Mouse (Mus musculus): ENCODE data around the gene Park7. TPM values are rescaled to one million over a fixed set of nuclear protein-coding genes. Genes with fewer than 3 reads are reported as not detected.

Park7 gene
- polyA plus RNA-seq, 1 experiment from 2014 or later = 411 TPM

DNA sequence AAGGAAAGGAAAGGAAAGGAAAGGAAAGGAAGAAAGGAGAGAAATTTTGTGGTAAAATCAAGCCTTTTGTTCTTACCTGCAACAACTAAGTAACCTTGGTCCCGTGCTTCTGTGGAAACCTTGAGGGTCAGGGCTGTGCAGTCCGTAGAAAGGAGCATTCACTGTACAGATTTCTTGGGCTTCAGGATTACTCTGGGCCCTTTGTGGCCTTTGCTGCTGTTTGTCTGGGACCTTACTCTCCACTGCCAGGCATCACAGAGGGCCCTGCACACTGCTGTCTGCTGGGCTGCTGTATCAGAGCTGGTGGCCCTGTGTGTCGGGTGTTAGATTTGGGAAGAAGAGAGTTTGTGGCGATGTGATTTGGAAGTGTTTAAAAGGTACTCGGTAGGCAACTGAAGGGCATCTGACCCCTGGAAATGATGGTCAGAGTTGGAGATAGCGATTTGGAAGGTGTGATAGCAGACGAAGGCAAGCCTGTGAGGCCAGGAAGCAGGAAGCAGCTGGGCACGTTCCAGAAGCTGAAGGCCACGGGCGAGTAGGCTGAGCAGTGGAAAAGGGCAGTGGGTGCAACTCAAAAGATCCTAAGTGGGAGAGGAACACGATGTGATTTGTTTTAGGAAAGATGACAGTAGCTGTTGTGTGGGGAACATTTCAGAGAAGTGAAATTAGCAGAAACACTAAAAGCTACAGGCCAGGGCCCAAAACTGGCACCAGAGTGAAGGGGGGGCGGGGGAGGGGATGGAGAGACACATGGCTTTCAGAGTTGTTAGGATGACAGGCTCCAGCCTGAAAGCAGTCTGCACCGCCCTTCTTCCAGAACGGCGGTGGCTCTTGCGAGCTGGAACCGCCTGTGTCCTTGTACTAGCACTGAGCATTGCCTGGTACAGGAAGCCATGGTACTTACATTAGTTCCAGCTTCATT is 44.7 kb downstream of the Park7 start:
- ATAC-seq (ENCODE audit: low FRiP score, low read depth) = no peak
- Histone ChIP-seq H3K9ac (peak overlapping the region; percentile 25; the same call in 1 of the 2 replicates), H3K4me1 (peaks cover 40% of the 10 kb centered on the region), H3K4me2 (replicated peaks) (no peak overlapping the region), H3K27me3 (no peaks in the 10 kb centered on the region), H3K27ac (peak overlapping the region; percentile 48; the same call in 1 of the 2 replicates), H3K4me3 (no peak overlapping the region), H3K36me3 (peaks cover 35% of the 10 kb centered on the region), H3K9me3 (no peaks in the 10 kb centered on the region)
- 63% methylated on average over 17 of the region's 17 CpGs for WGBS

DNA sequence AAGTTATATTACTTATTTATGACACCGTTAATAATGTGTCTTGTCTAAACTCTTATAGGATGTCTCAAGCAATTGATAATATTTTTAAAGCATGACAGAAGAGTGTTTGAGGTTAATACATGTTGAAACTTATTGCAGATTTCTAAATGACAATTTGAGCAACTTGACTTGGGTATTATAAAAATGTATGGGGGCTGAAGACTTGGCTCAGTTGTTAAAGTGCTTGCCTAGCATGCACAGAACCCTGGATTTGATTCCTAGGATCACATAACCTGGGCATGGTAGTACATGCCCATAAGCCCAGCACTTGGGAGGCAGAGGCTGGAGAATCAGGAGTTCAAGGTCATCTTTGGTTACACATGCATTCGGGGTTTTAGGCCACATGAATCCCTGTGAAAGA is 45.4 kb downstream of the Park7 start:
- WGBS = 89% methylated on average over 2 of the region's 2 CpGs
- Histone ChIP-seq H3K27ac (no peak overlapping the region), H3K4me3 (no peak overlapping the region), H3K4me2 (replicated peaks) (no peak overlapping the region), H3K9me3 (no peaks in the 10 kb centered on the region), H3K4me1 (peaks cover 40% of the 10 kb centered on the region), H3K27me3 (no peaks in the 10 kb centered on the region), H3K9ac (no peak overlapping the region), H3K36me3 (peaks cover 35% of the 10 kb centered on the region)
- no peak for ATAC-seq (ENCODE audit: low FRiP score, low read depth)

DNA sequence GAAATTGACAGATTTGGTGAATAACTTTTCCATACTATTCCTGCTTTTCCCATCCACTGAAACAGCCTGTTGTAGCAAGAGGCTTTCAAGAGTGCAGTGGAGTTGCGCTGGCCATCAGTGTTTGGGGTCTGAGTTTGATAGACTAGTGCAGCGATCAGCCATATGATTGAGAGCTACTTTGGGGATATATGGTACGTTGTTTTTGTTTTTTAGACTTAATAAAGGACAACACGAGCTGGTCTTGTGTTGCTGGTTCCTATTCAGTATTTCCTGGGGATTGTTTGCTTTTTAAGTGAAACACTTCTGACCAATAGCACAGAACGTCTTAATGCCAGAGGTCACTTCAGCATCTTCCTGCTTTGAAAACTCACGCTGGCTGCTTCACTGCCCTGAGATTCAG is 46.1 kb downstream of the Park7 start:
- Histone ChIP-seq H3K9me3 (no peaks in the 10 kb centered on the region), H3K9ac (no peak overlapping the region), H3K4me2 (replicated peaks) (no peak overlapping the region), H3K4me3 (no peak overlapping the region), H3K4me1 (peaks cover 40% of the 10 kb centered on the region), H3K27ac (no peak overlapping the region), H3K27me3 (no peaks in the 10 kb centered on the region), H3K36me3 (peaks cover 35% of the 10 kb centered on the region)
- 87% methylated on average over 6 of the region's 6 CpGs for WGBS
- no peak for ATAC-seq (ENCODE audit: low FRiP score, low read depth)

DNA sequence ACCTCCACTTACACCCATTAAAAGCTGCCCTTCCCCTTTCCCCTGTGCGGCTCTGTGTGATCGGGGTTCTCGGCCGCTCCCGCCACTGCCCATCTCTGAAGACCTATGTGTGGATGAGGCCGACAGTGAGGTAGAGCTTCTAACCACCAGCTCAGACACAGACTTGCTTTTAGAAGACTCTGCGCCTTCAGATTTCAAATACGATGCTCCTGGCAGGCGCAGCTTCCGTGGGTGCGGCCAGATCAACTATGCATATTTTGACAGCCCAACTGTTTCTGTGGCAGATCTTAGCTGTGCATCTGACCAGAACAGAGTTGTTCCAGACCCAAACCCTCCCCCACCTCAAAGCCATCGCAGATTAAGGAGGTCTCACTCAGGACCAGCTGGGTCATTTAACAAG is 47.7 kb downstream of the Park7 start:
- H3K4me2 ChIP-seq (replicated peaks) = no peak overlapping the region
- H3K27ac ChIP-seq = no peak overlapping the region
- no peaks in the 10 kb centered on the region for H3K9me3 ChIP-seq
- H3K4me1 ChIP-seq = peaks cover 33% of the 10 kb centered on the region
- no peaks in the 10 kb centered on the region for H3K27me3 ChIP-seq
- peaks cover 35% of the 10 kb centered on the region for H3K36me3 ChIP-seq
- WGBS = 97% methylated on average over 12 of the region's 12 CpGs
- H3K4me3 ChIP-seq = no peak overlapping the region
- no peak for ATAC-seq (ENCODE audit: low FRiP score, low read depth)
- H3K9ac ChIP-seq = no peak overlapping the region

DNA sequence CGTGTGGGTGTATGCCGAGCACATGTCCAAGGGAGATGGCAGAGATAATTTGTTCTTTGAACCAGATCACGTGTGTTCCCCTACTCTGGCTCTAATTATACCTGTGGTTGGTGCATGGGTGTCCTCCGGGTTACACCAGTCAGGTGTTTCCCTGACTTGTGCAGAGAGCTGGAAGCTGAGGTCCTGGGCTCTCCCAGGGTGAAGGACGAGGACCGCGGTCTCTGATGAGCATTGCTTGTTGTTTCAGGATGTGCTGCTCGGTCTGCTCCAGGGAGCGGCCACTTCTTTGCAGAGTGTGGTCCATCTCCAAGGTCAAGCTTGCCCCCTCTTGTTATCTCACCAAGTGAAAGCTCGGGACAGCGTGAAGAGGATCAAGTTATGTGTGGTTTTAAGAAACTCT is 48.2 kb downstream of the Park7 start:
- ATAC-seq (ENCODE audit: low FRiP score, low read depth) = no peak

DNA sequence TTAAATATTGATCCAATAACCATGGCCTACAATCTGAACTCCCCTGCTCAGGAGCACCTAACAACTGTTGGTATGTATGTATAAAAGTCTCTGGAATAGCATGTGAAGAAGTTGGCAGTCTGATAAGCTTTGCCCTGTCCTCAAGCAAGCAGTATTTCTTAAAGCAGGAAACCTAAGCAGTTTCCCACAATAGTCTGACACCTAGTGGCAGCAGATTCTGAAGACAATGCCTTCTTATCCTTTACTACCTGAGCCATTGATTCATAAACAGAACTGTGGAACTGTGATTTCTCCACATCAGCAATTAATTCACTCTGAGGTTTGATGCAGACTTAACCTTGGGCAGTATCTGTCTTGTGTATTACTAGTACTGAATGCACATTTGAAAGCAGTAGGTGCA is 48.9 kb downstream of the Park7 start:
- Histone ChIP-seq H3K9me3 (no peaks in the 10 kb centered on the region), H3K27ac (no peak overlapping the region), H3K27me3 (no peaks in the 10 kb centered on the region), H3K4me1 (peaks cover 32% of the 10 kb centered on the region), H3K36me3 (peaks cover 35% of the 10 kb centered on the region), H3K9ac (no peak overlapping the region), H3K4me2 (replicated peaks) (no peak overlapping the region), H3K4me3 (no peak overlapping the region)
- no peak for ATAC-seq (ENCODE audit: low FRiP score, low read depth)

More for the DNA sequence above, 48.2 kb downstream of the Park7 start:
- WGBS = 91% methylated on average over 11 of the region's 11 CpGs
- peaks cover 35% of the 10 kb centered on the region for H3K36me3 ChIP-seq
- H3K4me1 ChIP-seq = peaks cover 32% of the 10 kb centered on the region
- no peak overlapping the region for H3K4me2 ChIP-seq (replicated peaks)
- H3K9ac ChIP-seq = no peak overlapping the region
- no peak overlapping the region for H3K4me3 ChIP-seq
- no peak overlapping the region for H3K27ac ChIP-seq
- no peaks in the 10 kb centered on the region for H3K27me3 ChIP-seq
- no peaks in the 10 kb centered on the region for H3K9me3 ChIP-seq

DNA sequence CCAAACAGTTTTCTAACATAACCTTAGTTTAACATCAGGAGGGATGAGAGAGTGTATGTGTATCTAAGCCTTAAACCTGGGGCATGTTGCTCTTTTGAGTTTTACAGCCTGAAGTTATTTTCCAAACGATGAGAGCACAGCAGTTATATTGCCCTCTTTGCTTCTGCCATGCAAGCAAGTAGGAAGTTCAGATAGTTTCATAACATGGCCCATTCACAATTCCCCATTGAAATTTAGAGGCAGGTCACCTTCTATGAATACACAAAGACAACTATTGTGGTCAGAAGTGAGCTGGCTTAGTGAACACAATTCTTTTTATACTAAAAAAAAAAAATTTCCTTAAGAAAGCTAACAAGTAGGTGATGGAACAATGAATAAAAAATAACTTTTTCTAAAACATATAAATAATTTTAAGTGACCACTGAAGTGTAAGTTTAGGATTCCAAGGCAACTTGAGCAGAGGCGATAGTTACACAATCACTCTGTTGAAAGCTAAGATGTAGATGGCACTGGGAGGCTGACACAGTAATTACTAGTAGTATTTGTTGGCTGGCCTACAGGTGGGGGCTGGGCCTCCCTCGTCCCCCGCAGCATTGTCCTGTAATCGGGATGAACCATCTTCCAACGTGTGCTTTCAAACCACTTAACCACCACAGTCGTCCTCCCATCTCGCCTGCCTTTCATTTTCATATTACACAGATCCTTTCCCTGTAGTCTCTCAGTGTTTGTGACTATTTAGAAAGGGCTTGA is 51.4 kb downstream of the Park7 start:
- Histone ChIP-seq H3K36me3 (peaks cover 28% of the 10 kb centered on the region), H3K4me1 (peaks cover 25% of the 10 kb centered on the region), H3K27ac (no peak overlapping the region), H3K9ac (no peak overlapping the region), H3K9me3 (no peaks in the 10 kb centered on the region), H3K27me3 (no peaks in the 10 kb centered on the region), H3K4me3 (no peak overlapping the region), H3K4me2 (replicated peaks) (no peak overlapping the region)
- no peak for ATAC-seq (ENCODE audit: low FRiP score, low read depth)
- whole genome bisulfite sequencing = 55% methylated on average over 8 of the region's 8 CpGs

DNA sequence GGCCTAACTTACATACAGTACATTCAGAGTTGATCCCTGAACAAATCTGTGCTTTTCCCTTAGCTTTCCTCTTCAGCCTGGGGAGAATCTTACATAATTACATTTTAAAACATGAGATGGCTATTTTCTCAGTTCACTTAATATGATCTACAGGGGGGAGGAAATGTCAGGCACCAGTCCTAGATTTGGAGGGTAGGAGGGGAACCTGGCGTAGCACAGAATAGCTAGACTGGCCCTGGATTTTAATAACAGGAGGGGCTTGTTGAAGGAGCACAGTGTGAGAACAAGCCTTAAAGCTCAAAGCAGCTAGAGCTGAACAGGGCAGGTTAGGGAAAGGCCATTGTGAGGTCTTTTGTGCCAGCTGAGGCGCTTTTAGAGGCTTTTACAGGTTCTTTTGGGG is 53.1 kb downstream of the Park7 start:
- Histone ChIP-seq H3K9ac (no peak overlapping the region), H3K4me3 (no peak overlapping the region), H3K4me2 (replicated peaks) (no peak overlapping the region), H3K36me3 (peaks cover 12% of the 10 kb centered on the region), H3K27ac (no peak overlapping the region), H3K4me1 (peaks cover 39% of the 10 kb centered on the region), H3K9me3 (no peaks in the 10 kb centered on the region), H3K27me3 (no peaks in the 10 kb centered on the region)
- WGBS = 77% methylated on average over 2 of the region's 2 CpGs
- ATAC-seq (ENCODE audit: low FRiP score, low read depth) = no peak

DNA sequence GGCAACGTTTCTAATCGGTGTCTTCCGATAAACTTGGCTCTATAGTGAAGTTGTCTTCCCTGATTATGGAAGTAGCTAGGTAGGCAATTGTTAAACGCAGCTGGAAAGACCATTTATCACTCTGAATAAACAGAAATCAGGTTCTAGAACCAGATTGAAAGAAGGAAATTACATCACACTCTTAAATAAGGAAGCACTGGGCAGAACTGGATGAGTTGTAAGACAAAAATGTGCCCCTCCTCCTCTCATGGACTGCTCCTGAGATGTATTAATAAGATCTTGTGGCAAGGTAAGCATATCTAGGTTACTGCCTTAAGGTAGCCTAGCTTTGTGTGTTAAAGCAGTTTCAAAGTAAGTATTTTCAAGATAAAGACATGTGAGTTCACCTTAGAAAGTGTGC is 53.7 kb downstream of the Park7 start:
- H3K27ac ChIP-seq = no peak overlapping the region
- H3K9ac ChIP-seq = no peak overlapping the region
- peaks cover 5% of the 10 kb centered on the region for H3K36me3 ChIP-seq
- no peaks in the 10 kb centered on the region for H3K9me3 ChIP-seq
- ATAC-seq (ENCODE audit: low FRiP score, low read depth) = no peak
- H3K4me1 ChIP-seq = peaks cover 42% of the 10 kb centered on the region
- no peak overlapping the region for H3K4me2 ChIP-seq (replicated peaks)
- H3K27me3 ChIP-seq = no peaks in the 10 kb centered on the region
- no peak overlapping the region for H3K4me3 ChIP-seq
- WGBS = 84% methylated on average over 4 of the region's 4 CpGs

DNA sequence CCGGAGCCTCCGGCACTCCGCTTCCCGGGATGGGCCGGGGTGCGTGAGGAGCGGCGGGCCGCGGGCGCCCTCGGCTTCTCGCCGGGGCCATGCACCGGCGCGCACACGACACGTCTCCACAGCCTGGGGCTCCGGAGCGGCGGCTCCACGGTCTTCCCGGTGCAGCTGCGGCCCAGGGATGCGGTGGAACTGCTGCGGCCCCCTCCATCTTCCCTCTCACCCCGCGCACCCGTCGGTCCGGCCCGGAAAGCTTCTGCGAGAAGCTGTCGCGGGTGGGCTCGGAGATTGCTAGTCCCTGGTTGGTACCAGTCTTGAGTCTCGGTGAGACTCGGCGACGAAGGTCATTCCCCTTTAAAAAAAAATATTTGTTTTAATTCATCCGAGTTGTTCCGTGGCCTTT is 58.9 kb downstream of the Park7 start:
- H3K9ac ChIP-seq = peak overlapping the region; percentile 95
- WGBS = 0% methylated on average over 21 of the region's 43 CpGs
- no peaks in the 10 kb centered on the region for H3K27me3 ChIP-seq
- peak overlapping the region; percentile 80 for H3K4me3 ChIP-seq
- no peaks in the 10 kb centered on the region for H3K36me3 ChIP-seq
- peak overlapping the region; percentile 98 for H3K27ac ChIP-seq
- H3K4me2 ChIP-seq (replicated peaks) = peak overlapping the region; percentile 69
- H3K4me1 ChIP-seq = peaks cover 32% of the 10 kb centered on the region
- ATAC-seq (ENCODE audit: low FRiP score, low read depth) = peak; percentile 58; the same call in 1 of the 2 replicates
- no peaks in the 10 kb centered on the region for H3K9me3 ChIP-seq

DNA sequence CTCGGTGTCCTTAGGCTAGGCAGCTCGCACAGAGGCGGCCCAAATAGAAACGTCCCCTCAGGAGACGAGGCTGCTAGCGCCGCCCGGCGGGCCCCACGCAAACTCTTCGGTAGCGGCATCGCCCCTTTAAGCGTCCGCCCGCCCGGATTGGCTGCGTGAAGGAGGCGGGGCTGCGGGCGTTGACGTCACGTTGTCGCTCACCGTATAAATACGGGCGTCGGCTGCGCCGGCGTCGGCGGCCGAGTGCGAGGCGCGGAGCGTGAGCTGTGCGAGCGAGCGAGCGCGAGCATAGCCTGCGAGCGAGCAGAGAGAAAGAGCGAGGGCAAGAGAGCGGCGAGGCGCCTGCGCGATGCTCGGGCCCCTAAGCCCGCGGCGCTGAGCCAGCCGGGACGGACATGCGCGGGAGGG is 59.4 kb downstream of the Park7 start:
- H3K27ac ChIP-seq = peak overlapping the region; percentile 98
- H3K27me3 ChIP-seq = no peaks in the 10 kb centered on the region
- H3K36me3 ChIP-seq = no peaks in the 10 kb centered on the region
- peak overlapping the region; percentile 95 for H3K9ac ChIP-seq
- H3K4me3 ChIP-seq = peak overlapping the region; percentile 80
- H3K4me1 ChIP-seq = peaks cover 28% of the 10 kb centered on the region
- peak overlapping the region; percentile 69 for H3K4me2 ChIP-seq (replicated peaks)
- ATAC-seq (ENCODE audit: low FRiP score, low read depth) = peak; percentile 96
- H3K9me3 ChIP-seq = no peaks in the 10 kb centered on the region
- WGBS = under 1% methylated on average over 47 of the region's 59 CpGs

DNA sequence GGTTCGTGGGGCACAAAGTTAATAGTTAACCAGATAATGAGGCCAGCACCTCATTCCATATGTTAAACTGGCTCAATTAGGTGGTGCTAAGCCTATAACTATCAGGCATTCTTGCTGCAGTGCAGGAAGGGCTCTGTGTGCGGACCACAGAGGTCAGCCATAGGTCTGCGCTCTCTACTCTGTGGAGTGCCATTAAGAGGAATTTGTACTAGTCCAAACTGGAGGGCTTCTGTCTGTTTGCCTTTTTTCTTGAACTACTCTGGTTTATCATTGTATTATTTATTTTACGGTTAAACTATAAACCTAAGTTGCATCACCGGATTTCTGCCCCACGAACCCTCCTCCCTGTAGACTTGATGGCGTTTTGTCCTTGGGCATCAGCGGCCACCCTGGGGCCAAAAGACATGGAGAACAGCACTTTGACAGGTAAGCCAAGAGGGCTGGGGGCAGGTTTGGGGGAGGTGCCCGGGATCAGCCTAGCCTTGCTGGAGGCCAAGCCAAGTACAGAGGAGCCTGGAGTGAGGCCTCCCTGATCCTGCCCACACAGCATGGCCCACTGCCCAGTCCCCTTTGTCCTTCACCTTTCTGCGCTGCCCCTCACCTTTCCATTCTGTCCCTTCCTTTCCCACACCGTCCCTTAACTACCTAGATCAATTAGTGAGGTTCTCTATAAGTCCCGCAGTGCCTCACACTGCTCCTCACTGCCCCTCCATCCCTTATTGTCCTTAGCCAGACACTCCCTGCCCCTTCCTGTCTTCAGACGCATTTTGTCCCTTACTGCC is 60.4 kb downstream of the Park7 start, which contains the start of gene Errfi1:
Gene Errfi1, plus strand, starts transcription at position 240 of the 782 bp plus-strand sequence.
- Histone ChIP-seq H3K4me2 (replicated peaks) (peak within 1 kb of the TSS; percentile 69), H3K36me3 (no peaks in the 10 kb centered on the region), H3K27me3 (no peaks in the 10 kb centered on the region), H3K9me3 (no peaks in the 10 kb centered on the region), H3K4me3 (peak within 1 kb of the TSS; percentile 80), H3K4me1 (peaks cover 31% of the 10 kb centered on the region), H3K27ac (no peak within 1 kb of the TSS), H3K9ac (peak within 1 kb of the TSS; percentile 62)
- no peak for ATAC-seq (ENCODE audit: low FRiP score, low read depth)
- 42% methylated on average over 13 of the region's 13 CpGs for WGBS

Measured in limb, embryonic 13.5 days (tissue).